Mouse (Mus musculus): ENCODE results near the gene Gramd1b.

The Gramd1b gene

DNA sequence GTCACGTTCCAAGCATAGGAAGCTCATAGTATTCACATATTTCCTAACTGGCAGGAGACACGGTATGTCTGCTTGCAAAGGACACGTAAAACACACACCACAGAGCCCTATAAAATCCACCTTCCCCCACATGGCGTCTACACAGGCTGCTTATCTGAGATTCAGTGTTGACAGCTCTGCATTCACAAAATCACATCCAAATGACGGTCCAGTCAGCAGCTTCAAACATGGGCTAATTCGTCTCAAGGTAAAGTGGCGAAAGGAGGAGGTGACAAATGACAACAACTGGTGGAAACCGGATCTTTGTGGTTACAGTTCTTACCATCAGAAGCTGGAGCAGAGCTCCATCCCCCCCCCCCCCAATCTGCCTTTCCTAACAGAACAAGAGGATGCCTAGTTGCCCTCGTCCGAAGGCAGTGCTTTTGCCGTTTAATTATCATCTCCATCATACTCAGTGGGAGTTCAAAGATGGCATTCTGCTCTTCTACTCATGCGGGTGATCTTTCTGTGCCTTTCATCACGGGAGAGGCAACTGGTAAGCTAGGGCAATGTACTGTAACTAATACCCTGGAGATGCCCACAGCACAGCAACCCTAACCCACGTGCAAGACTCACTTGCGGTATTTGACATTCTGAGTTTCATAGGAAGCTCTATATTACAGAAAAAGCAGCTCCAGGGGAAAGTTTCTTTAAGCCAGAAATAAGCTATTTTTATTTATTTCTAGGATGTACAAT lies 61.6 kb downstream of the Gramd1b start:
- POLR2A ChIA-PET = interaction anchor here in 2 of 4 experiments (0.6 to 2.3 kb wide), 7 partner anchors 8 to 71 kb away, joined by 3 to 7 read pairs (median 3); no protein-coding TSS in a partner anchor

GRCm38 (mm10) chr9:40466782-40467181 lies 64.4 kb downstream of the Gramd1b start:
- ChIA-PET POLR2A (no interaction called here), CTCF (interaction anchor here in 1 of 4 experiments (0.6 kb wide), 1 partner anchor 64 kb away, joined by 4 read pairs; the partner anchor contains the start of gene Gramd1b)

More for the DNA sequence above, 61.6 kb downstream of the Gramd1b start:
- CTCF ChIA-PET = interaction anchor here in 2 of 4 experiments (0.8 to 1.9 kb wide), 4 partner anchors 10 to 147 kb away, joined by 3 to 9 read pairs (median 4); no protein-coding TSS in a partner anchor

GRCm38 (mm10) chr9:40465596-40465995 lies 65.6 kb downstream of the Gramd1b start:
- ChIA-PET POLR2A (interaction anchor here in 1 of 4 experiments (0.5 kb wide), 1 partner anchor 187 kb away, joined by 4 read pairs; no protein-coding TSS in a partner anchor), CTCF (no interaction called here)

DNA sequence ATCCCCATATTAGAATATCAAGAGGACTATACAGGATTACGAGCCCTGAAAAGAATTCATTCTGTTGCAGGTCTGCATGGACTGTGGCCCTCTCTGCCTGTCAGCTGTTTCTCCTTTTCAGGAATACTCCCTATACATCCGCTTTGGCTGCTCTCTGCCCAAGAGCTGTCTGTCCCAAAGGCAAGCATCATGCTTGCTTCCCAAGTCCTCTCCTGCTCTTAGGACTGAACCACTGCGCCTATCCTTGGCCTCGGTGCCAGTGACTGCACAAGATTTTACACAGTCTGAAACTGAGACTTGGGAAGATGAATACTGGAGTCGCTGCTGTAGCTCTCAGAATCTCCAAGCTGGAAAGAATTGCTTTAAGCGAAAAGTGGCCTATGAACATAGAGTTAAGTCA lies 68.8 kb downstream of the Gramd1b start:
- ChIA-PET POLR2A (no interaction called here), CTCF (interaction anchor here in 2 of 4 experiments (0.5 to 1.1 kb wide), 2 partner anchors 17 to 746 kb away, joined by 3 read pairs; no protein-coding TSS in a partner anchor)

GRCm38 (mm10) chr9:40460781-40461180 lies 70.4 kb downstream of the Gramd1b start:
- ChIA-PET POLR2A (interaction anchor here in 1 of 4 experiments (1.2 kb wide), 1 partner anchor 9 kb away, joined by 3 read pairs; no protein-coding TSS in a partner anchor), CTCF (interaction anchor here in 2 of 4 experiments (0.5 to 1.5 kb wide), 2 partner anchors 19 to 1416 kb away, joined by 3 read pairs; no protein-coding TSS in a partner anchor)

DNA sequence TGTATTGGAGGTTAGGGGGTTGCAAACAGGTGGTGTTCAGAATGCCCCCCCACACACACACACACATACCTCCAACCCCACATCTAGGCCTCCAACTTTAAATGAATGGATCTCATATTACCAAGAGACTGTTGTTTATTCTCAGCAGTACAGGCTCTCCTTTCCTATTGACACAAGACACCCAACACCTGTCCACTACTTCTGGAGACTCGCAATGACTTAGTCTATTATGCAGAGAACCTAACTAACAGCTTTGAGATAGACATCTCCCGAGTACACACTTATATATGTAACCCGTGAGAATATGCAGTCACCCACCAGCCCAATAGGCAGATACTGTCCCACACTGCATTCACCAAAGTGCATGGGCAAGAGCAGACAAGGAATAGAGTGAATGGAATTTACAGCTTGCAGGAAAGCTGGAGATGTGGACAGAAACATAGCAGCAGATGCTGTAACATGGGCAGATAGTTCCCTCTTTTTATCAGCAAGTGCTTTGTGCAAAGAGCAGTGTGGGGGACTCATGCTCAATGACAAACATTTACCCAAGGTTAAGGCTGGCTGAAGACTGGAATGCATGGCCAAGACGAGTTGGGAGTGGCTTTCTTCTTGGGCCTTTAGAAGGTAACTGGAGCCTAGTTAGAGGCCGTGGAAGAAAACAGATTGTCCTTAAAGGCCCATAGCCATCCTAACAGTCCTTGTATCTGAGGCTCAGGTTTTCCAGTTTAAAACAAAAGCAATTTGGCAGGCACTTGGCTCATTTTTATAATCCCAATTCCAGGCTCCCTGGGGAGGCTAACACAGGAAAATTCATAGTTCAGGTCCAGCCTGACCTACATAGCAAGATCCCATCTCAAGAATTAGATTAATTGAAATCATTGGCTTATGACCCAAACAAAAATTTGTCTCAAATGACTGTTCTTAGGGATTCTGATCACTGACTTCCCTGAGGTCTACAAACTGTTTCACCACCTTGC lies 71.6 kb downstream of the Gramd1b start:
- ChIA-PET CTCF (interaction anchor here in 1 of 4 experiments (1.5 kb wide), 1 partner anchor 20 kb away, joined by 3 read pairs; no protein-coding TSS in a partner anchor), POLR2A (interaction anchor here in 1 of 4 experiments (1.0 kb wide), 1 partner anchor 347 kb away, joined by 3 read pairs; no protein-coding TSS in a partner anchor)

GRCm38 (mm10) chr9:40458559-40459303 lies 72.5 kb downstream of the Gramd1b start:
- POLR2A ChIA-PET = interaction anchor here in 2 of 4 experiments (0.7 to 1.0 kb wide), 3 partner anchors 50 to 348 kb away, joined by 3 to 5 read pairs (median 4); no protein-coding TSS in a partner anchor
- CTCF ChIA-PET = interaction anchor here in 2 of 4 experiments (0.7 kb wide), 2 partner anchors 43 to 170 kb away, joined by 3 to 4 read pairs; no protein-coding TSS in a partner anchor

GRCm38 (mm10) chr9:40457448-40457847 lies 73.7 kb downstream of the Gramd1b start:
- POLR2A ChIA-PET = interaction anchor here in 1 of 4 experiments (1.0 kb wide), 1 partner anchor 87 kb away, joined by 3 read pairs; no protein-coding TSS in a partner anchor
- CTCF ChIA-PET = interaction anchor here in 1 of 4 experiments (0.6 kb wide), 1 partner anchor 76 kb away, joined by 3 read pairs; no protein-coding TSS in a partner anchor

GRCm38 (mm10) chr9:40456191-40456590 lies 75.0 kb downstream of the Gramd1b start:
- ChIA-PET CTCF (interaction anchor here in 1 of 4 experiments (1.0 to 2.3 kb wide), 3 partner anchors 23 to 228 kb away, joined by 3 to 7 read pairs (median 3); no protein-coding TSS in a partner anchor), POLR2A (interaction anchor here in 1 of 4 experiments (1.2 to 2.2 kb wide), 2 partner anchors 13 to 302 kb away, joined by 3 to 7 read pairs; no protein-coding TSS in a partner anchor)

DNA sequence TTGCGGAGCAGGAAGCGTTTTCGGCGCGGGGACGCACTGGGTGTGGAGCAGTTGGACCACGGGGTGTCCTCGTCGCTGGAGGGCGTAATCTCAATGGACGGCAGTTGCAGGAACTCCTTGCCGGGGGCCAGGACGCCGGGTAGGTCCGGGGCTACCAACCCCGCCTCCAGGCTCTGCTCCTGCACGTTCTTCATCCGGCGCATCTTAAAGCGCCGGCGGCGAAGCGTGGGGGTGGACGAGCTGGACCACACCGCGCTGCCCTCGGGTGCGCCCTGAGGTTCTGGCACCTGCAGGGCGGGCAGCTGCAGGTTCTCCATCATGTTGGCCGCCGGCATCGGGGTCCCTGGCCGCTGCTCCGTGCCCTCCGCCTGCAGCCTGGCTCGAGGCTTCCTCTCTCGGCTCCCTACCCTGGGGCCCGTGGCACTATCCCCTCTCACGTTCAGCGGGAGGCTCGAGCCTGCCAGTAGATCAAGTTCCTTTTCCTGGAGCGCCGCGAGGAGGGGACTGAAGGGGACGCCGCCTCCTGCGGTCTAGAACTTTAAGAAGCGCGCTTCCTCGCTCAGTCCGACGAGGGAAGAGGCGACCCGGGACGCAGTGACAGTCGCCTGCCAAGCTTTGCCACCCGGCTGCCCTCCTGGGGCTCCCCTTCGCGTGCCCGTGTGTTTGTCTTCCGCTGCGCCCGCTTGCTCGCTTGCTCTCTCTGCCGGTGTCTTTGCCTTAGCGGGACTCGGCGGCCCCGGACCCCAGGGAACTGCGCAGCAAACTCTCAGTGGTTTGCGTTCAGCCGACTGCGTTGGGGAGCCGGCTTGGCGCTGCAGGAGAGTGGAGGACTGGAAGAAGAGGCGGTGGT lies 75.6 kb downstream of the Gramd1b start:
- ChIA-PET CTCF (interaction anchor here in 2 of 4 experiments (1.0 to 2.3 kb wide), 4 partner anchors 24 to 295 kb away, joined by 3 to 7 read pairs (median 3); no protein-coding TSS in a partner anchor), POLR2A (interaction anchor here in 2 of 4 experiments (1.0 to 2.2 kb wide), 6 partner anchors 13 to 346 kb away, joined by 3 to 7 read pairs (median 3); partner anchors contain the start of gene Hspa8 (in 1 of the 2))

GRCm38 (mm10) chr9:40455020-40455335 lies 76.2 kb downstream of the Gramd1b start:
- CTCF ChIA-PET = interaction anchor here in 3 of 4 experiments (0.5 to 2.3 kb wide), 5 partner anchors 24 to 753 kb away, joined by 3 to 7 read pairs (median 3); no protein-coding TSS in a partner anchor
- POLR2A ChIA-PET = interaction anchor here in 3 of 4 experiments (0.6 to 2.2 kb wide), 9 partner anchors 13 to 346 kb away, joined by 3 to 7 read pairs (median 3); partner anchors contain the start of gene Hspa8 (in 1 of the 3)

DNA sequence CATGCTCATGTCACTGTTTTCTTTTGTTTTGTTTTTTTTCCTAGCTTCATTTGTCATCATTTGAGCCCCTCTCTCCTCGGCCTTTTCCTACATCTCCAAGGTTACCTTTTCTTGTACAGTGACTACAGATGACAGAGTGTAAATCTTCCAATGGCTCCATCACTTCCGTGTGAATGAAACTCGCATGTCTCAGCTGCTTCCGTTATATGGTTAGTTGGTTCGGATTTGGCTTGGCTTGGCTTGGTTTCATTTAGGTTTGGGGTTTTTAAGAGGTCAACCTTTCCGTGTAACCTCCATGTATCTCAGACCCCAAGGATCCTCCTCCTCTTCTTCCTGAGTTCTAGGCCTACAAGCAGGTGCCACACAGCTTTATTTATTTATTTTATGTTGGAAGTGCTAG lies 77.3 kb downstream of the Gramd1b start:
- ChIA-PET CTCF (no interaction called here), POLR2A (interaction anchor here in 2 of 4 experiments (0.6 to 1.5 kb wide), 3 partner anchors 160 to 347 kb away, joined by 3 read pairs; partner anchors contain the start of gene Hspa8 (in 1 of the 2))

DNA sequence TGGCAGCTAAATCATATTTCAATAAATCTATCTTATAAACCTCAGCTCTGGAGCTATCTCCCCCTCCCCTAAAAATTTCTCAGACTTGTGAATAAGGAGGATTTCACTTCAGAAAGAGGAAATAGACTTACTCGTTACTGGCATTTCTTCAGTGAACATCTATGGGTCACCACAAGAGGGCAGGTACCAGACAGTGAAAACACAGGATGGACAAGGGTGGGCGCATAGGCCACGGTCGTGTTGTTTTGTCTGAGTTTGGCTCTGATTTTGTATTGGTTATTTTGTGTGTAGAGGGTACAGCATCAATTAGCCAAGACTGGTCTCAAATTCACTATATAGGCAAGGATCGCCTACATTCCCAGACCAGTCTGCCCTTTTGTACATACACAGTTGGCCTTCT lies 79.0 kb downstream of the Gramd1b start:
- CTCF ChIA-PET = no interaction called here
- POLR2A ChIA-PET = interaction anchor here in 2 of 4 experiments (0.5 to 1.3 kb wide), 2 partner anchors 39 to 325 kb away, joined by 3 to 4 read pairs; no protein-coding TSS in a partner anchor

DNA sequence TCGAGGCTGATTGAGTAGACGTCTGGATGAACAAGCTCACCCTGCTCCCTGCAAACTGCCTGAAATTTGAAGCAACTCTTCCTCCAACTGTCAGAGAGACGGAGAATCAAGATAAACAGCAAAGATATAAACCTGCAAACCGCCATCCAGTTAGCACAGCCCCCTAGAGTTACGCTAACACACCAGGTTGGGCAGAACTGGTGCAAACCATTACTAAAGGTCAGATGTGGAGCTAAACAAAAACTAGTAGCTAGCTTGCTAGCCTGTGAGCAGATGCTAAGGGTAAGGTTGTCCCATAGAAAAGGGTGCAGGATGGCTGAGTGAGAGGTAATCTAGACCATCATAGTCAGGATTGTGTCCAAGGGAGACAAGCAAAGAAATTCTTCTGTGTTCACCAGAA lies 80.4 kb downstream of the Gramd1b start:
- ChIA-PET CTCF (interaction anchor here in 2 of 4 experiments (0.8 kb wide), 2 partner anchors 34 to 35 kb away, joined by 3 read pairs; no protein-coding TSS in a partner anchor), POLR2A (no interaction called here)

- CTCF ChIA-PET = interaction anchor here in 1 of 4 experiments (0.8 kb wide), 1 partner anchor 34 kb away, joined by 3 read pairs; no protein-coding TSS in a partner anchor
- POLR2A ChIA-PET = no interaction called here
These were observed 80.8 kb downstream of the Gramd1b start for GRCm38 (mm10) chr9:40450417-40450714.

GRCm38 (mm10) chr9:40449610-40450416 lies 81.4 kb downstream of the Gramd1b start:
- ChIA-PET CTCF (interaction anchor here in 1 of 4 experiments (0.8 kb wide), 1 partner anchor 116 kb away, joined by 3 read pairs; no protein-coding TSS in a partner anchor), POLR2A (interaction anchor here in 1 of 4 experiments (1.2 kb wide), 1 partner anchor 150 kb away, joined by 5 read pairs; no protein-coding TSS in a partner anchor)
